Mouse (Mus musculus): ENCODE data around the gene Cmtr2. TPM values are rescaled to one million over a fixed set of nuclear protein-coding genes. Genes with fewer than 3 reads are reported as not detected.

Gene Cmtr2
- total RNA-seq, 4 experiments from 2014 or later = 6.6 to 11.1 (median 8.0) TPM

DNA sequence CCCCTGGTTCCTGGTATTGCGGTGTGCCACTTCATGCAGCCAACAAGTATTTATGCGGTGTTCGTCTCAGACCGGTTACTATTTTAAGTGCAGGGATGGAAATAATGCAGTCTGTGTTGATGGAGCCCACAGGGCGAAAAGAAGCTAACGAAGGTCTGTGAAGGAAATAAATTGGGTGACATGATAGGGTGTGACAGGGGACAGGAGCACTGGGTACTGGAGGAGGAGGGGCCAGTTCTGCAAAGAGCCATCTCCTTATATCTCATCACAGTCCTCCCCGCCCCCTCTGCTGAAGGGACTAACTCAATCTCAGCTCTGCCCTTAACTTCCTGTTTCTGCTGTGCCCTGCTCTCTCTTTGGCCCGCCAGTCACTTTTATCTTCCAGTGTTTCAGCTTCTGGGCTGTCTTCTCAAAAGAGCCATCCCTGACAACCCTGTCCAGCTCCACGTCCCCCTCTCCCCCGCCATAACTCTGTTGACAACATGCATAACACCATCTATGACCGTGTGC lies 50.4 kb downstream of the Cmtr2 start:
- DNase-seq = no peak

DNA sequence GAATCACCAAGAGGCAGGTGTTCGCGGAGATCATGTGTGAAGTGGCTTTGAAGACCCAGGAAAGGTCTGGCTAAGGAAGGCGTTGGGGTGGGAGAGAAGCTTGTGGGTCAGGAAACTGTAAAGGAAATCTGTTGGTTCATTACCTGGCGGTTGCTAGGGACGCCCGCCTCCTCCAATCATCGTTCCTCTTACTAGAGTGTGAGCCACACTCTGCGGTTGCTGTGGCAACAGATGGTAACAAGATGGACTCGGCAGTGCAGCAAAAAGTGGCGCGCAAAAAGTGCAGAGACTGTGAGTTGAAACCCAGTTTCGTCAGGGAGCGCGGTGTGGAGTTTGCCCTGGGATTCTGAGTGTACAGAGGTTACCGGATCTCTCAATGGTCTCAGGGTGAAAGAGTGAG lies 51.3 kb downstream of the Cmtr2 start, which contains the start of gene Hydin:
TSS of gene Hydin (plus strand) at position 237 of the 400 bp plus-strand sequence.
- peak; percentile 1 for DNase-seq

DNA sequence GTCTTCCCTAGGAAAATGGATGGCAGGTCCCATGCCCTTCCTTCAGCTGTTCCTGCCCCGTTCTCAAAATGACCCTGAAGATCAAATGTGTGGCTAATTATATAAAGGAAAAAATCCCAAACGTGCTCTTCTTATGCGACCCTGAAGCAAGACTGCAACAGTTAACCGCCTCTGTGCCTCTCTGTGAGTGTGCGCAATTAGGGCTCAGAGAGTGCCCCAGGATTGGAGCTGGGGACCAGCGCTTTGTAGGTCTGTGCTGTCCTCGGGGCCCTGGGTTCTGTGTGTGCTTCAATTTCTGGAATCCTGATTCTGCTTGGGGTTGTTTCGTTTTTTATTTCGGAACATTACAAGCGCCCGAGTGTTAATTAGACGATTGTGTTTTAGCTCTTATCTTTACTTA lies 51.8 kb downstream of the Cmtr2 start:
- no peak for DNase-seq

DNA sequence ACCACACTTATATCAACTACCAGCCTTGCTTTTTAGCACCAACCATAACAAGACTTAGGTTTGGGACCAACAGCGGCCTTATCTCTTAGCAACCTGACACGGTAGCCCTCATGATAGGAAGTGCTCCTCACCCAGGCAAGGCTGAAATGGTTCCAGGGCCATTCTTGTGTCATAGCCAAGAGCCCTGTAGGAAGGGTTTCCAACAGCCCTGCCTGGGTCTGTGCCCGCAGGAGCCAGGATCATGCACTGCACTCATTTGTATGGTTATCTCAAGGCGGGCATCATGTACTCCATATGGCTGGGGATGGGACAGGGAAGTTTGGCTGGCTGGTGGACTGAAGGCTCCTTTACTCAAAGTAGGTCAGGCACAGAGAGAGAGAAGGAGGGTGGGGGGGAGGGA lies 55.2 kb downstream of the Cmtr2 start:
- no peak for DNase-seq

DNA sequence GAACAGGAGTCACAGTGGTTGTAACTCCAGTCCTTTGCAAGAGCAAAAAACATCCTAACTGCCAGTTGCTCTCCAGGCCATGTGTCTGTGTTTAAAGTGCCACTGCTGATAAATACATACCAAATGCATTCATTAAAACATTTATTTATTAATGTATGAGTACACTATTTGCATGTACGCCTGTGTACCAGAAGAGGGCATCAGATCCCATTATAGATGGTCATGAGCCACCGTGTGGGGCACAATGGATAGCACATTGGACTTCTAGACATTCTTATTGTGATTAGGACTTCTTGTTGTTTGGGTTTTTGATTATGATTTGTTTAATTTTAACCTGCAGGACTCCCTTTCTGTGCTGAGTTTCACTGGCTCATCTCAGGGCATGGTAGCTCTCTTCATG lies 57.9 kb downstream of the Cmtr2 start:
- DNase-seq = no peak

Other genes with a start within 250 kb of the Cmtr2 start
- under 1 TPM; 0.10 to 0.58 (median 0.25) TPM for gene Tat, start 225.2 kb upstream of the Cmtr2 start, total RNA-seq (2022)
- gene Chst4, start 175.9 kb upstream of the Cmtr2 start, total RNA-seq (2022) = 1 to 10 TPM in 2 of 4 experiments, under 1 TPM in 2; 0.89 to 1.9 (median 1.4) TPM
- 10 to 100 TPM in 3 of 4 experiments, 1 to 10 TPM in 1; 9.9 to 16.1 (median 12.8) TPM for gene Zfp612, start 135.9 kb upstream of the Cmtr2 start, total RNA-seq (2022)
- gene Gm21964, start 114.5 kb upstream of the Cmtr2 start, total RNA-seq (2022) = not detected
- gene Gm17720, start 112.9 kb upstream of the Cmtr2 start, total RNA-seq (2022) = not detected
- gene Calb2, start 47.5 kb upstream of the Cmtr2 start, total RNA-seq (2022) = 1 to 10 TPM in 2 of 4 experiments, under 1 TPM in 1, not detected in 1; 0.52 to 2.2 (median 1.5) TPM
- gene Hydin, start 51.3 kb downstream of the Cmtr2 start, total RNA-seq (2022) = under 1 TPM; 0.16 to 0.70 (median 0.31) TPM

Measured in adrenal gland, adult 8-10 months (tissue).